Mouse (Mus musculus): ENCODE data around the gene Aox3. TPM values are rescaled to one million over a fixed set of nuclear protein-coding genes. Genes with fewer than 3 reads are reported as not detected.

The Aox3 gene
- polyA plus RNA-seq, 1 experiment from 2014 or later: 0.93 TPM

- Histone ChIP-seq H3K36me3 (replicated peaks) (no peaks in the 10 kb centered on the region), H3K27ac (no peak overlapping the region), H3K27me3 (replicated peaks) (no peaks in the 10 kb centered on the region), H3K9me3 (no peaks in the 10 kb centered on the region), H3K4me1 (no peaks in the 10 kb centered on the region), H3K4me2 (no peak overlapping the region), H3K9ac (no peak overlapping the region), H3K4me3 (no peak overlapping the region)
- WGBS: 85% methylated on average over 3 of the region's 4 CpGs
- no peak for ATAC-seq (replicated peaks)
Observed at GRCm38 (mm10) chr1:58111315-58111714, 1.6 kb upstream of the Aox3 start.

GRCm38 (mm10) chr1:58113441-58113840 is 511 bp downstream of the Aox3 start:
- Histone ChIP-seq H3K36me3 (replicated peaks) (no peaks in the 10 kb centered on the region), H3K9ac (no peak overlapping the region), H3K9me3 (no peaks in the 10 kb centered on the region), H3K4me3 (no peak overlapping the region), H3K27ac (no peak overlapping the region), H3K27me3 (replicated peaks) (no peaks in the 10 kb centered on the region), H3K4me2 (no peak overlapping the region), H3K4me1 (no peaks in the 10 kb centered on the region)
- no peak for ATAC-seq (replicated peaks)

GRCm38 (mm10) chr1:58114021-58114560 is 1.2 kb downstream of the Aox3 start:
- H3K27ac ChIP-seq: no peak overlapping the region
- no peaks in the 10 kb centered on the region for H3K4me1 ChIP-seq
- no peak for ATAC-seq (replicated peaks)
- H3K27me3 ChIP-seq (replicated peaks): no peaks in the 10 kb centered on the region
- H3K36me3 ChIP-seq (replicated peaks): no peaks in the 10 kb centered on the region
- H3K4me3 ChIP-seq: no peak overlapping the region
- no peaks in the 10 kb centered on the region for H3K9me3 ChIP-seq
- H3K9ac ChIP-seq: no peak overlapping the region
- WGBS: 70% methylated on average over 6 of the region's 6 CpGs
- no peak overlapping the region for H3K4me2 ChIP-seq

GRCm38 (mm10) chr1:58114666-58115375 is 1.9 kb downstream of the Aox3 start:
- Histone ChIP-seq H3K9me3 (no peaks in the 10 kb centered on the region), H3K27ac (no peak overlapping the region), H3K4me3 (no peak overlapping the region), H3K4me2 (no peak overlapping the region), H3K4me1 (no peaks in the 10 kb centered on the region), H3K9ac (no peak overlapping the region), H3K27me3 (replicated peaks) (no peaks in the 10 kb centered on the region), H3K36me3 (replicated peaks) (no peaks in the 10 kb centered on the region)
- ATAC-seq (replicated peaks): no peak
- 80% methylated on average over 12 of the region's 12 CpGs for WGBS

GRCm38 (mm10) chr1:58118231-58118630 is 5.3 kb downstream of the Aox3 start:
- WGBS: 92% methylated on average over 3 of the region's 3 CpGs
- ATAC-seq (replicated peaks): no peak

GRCm38 (mm10) chr1:58124901-58125300 is 12.0 kb downstream of the Aox3 start:
- H3K9me3 ChIP-seq: no peaks in the 10 kb centered on the region
- no peaks in the 10 kb centered on the region for H3K27me3 ChIP-seq (replicated peaks)
- H3K4me3 ChIP-seq: no peak overlapping the region
- H3K9ac ChIP-seq: no peak overlapping the region
- ATAC-seq (replicated peaks): no peak
- WGBS: 95% methylated on average over 8 of the region's 8 CpGs
- H3K36me3 ChIP-seq (replicated peaks): no peaks in the 10 kb centered on the region
- no peak overlapping the region for H3K4me2 ChIP-seq
- H3K4me1 ChIP-seq: no peaks in the 10 kb centered on the region
- no peak overlapping the region for H3K27ac ChIP-seq

More at GRCm38 (mm10) chr1:58118231-58118630, 5.3 kb downstream of the Aox3 start:
- Histone ChIP-seq H3K4me2 (no peak overlapping the region), H3K27me3 (replicated peaks) (no peaks in the 10 kb centered on the region), H3K9me3 (no peaks in the 10 kb centered on the region), H3K4me1 (no peaks in the 10 kb centered on the region), H3K27ac (no peak overlapping the region), H3K9ac (no peak overlapping the region), H3K4me3 (no peak overlapping the region), H3K36me3 (replicated peaks) (no peaks in the 10 kb centered on the region)

- no peak for ATAC-seq (replicated peaks)
- Histone ChIP-seq H3K4me1 (no peaks in the 10 kb centered on the region), H3K4me3 (no peak overlapping the region), H3K36me3 (replicated peaks) (no peaks in the 10 kb centered on the region), H3K4me2 (no peak overlapping the region), H3K27ac (no peak overlapping the region), H3K9me3 (no peaks in the 10 kb centered on the region), H3K27me3 (replicated peaks) (no peaks in the 10 kb centered on the region), H3K9ac (no peak overlapping the region)
Observed at GRCm38 (mm10) chr1:58137891-58138290, 25.0 kb downstream of the Aox3 start.

- Histone ChIP-seq H3K9me3 (no peaks in the 10 kb centered on the region), H3K4me2 (no peak overlapping the region), H3K36me3 (replicated peaks) (no peaks in the 10 kb centered on the region), H3K4me1 (no peaks in the 10 kb centered on the region), H3K4me3 (no peak overlapping the region), H3K27me3 (replicated peaks) (no peaks in the 10 kb centered on the region), H3K27ac (no peak overlapping the region), H3K9ac (no peak overlapping the region)
- WGBS: 93% methylated on average over 9 of the region's 9 CpGs
- ATAC-seq (replicated peaks): no peak
Observed at GRCm38 (mm10) chr1:58138986-58139385, 26.1 kb downstream of the Aox3 start.

GRCm38 (mm10) chr1:58140607-58141006 is 27.7 kb downstream of the Aox3 start:
- H3K36me3 ChIP-seq (replicated peaks): no peaks in the 10 kb centered on the region
- no peak for ATAC-seq (replicated peaks)
- H3K27ac ChIP-seq: no peak overlapping the region
- H3K27me3 ChIP-seq (replicated peaks): no peaks in the 10 kb centered on the region
- H3K9ac ChIP-seq: no peak overlapping the region
- H3K4me1 ChIP-seq: no peaks in the 10 kb centered on the region
- H3K9me3 ChIP-seq: no peaks in the 10 kb centered on the region
- no peak overlapping the region for H3K4me3 ChIP-seq
- H3K4me2 ChIP-seq: no peak overlapping the region
- 88% methylated on average over 5 of the region's 5 CpGs for WGBS

- no peaks in the 10 kb centered on the region for H3K4me1 ChIP-seq
- 77% methylated on average over 10 of the region's 10 CpGs for WGBS
- H3K36me3 ChIP-seq (replicated peaks): no peaks in the 10 kb centered on the region
- H3K9me3 ChIP-seq: no peaks in the 10 kb centered on the region
- H3K4me2 ChIP-seq: no peak overlapping the region
- no peak overlapping the region for H3K9ac ChIP-seq
- H3K4me3 ChIP-seq: no peak overlapping the region
- no peak for ATAC-seq (replicated peaks)
- H3K27ac ChIP-seq: no peak overlapping the region
- no peaks in the 10 kb centered on the region for H3K27me3 ChIP-seq (replicated peaks)
Observed at GRCm38 (mm10) chr1:58144384-58145069, 31.6 kb downstream of the Aox3 start.

GRCm38 (mm10) chr1:58146026-58146425 is 33.1 kb downstream of the Aox3 start:
- 88% methylated on average over 10 of the region's 10 CpGs for WGBS
- Histone ChIP-seq H3K4me1 (no peaks in the 10 kb centered on the region), H3K27ac (no peak overlapping the region), H3K4me2 (no peak overlapping the region), H3K36me3 (replicated peaks) (no peaks in the 10 kb centered on the region), H3K9me3 (no peaks in the 10 kb centered on the region), H3K27me3 (replicated peaks) (no peaks in the 10 kb centered on the region), H3K9ac (no peak overlapping the region), H3K4me3 (no peak overlapping the region)
- no peak for ATAC-seq (replicated peaks)

GRCm38 (mm10) chr1:58147776-58148175 is 34.8 kb downstream of the Aox3 start:
- Histone ChIP-seq H3K27me3 (replicated peaks) (no peaks in the 10 kb centered on the region), H3K36me3 (replicated peaks) (no peaks in the 10 kb centered on the region), H3K4me2 (no peak overlapping the region), H3K27ac (no peak overlapping the region), H3K9me3 (no peaks in the 10 kb centered on the region), H3K4me1 (no peaks in the 10 kb centered on the region), H3K4me3 (no peak overlapping the region), H3K9ac (no peak overlapping the region)
- no peak for ATAC-seq (replicated peaks)
- WGBS: 87% methylated on average over 6 of the region's 6 CpGs

GRCm38 (mm10) chr1:58152247-58152646 is 39.3 kb downstream of the Aox3 start:
- no peaks in the 10 kb centered on the region for H3K36me3 ChIP-seq (replicated peaks)
- no peaks in the 10 kb centered on the region for H3K27me3 ChIP-seq (replicated peaks)
- no peak overlapping the region for H3K4me2 ChIP-seq
- 91% methylated on average over 8 of the region's 8 CpGs for WGBS
- H3K9ac ChIP-seq: no peak overlapping the region
- no peak overlapping the region for H3K27ac ChIP-seq
- ATAC-seq (replicated peaks): no peak
- H3K9me3 ChIP-seq: no peaks in the 10 kb centered on the region
- no peak overlapping the region for H3K4me3 ChIP-seq
- H3K4me1 ChIP-seq: no peaks in the 10 kb centered on the region
